ENCODE assay signal across 8 mouse cellular contexts in genomic region chr14:47751422-47752205, GRCm38 (mm10).
DNase-seq lines count a peak whose midpoint lies in the region; ATAC-seq lines count a peak whose summit lies in the region.

No protein-coding gene starts in this region.

- H3K36me3 ChIP-seq in hindbrain, embryonic 10.5 days = peaks cover 5% of the 10 kb centered on the region
- no peaks in the 10 kb centered on the region for H3K36me3 ChIP-seq in hindbrain, embryonic 12.5 days
- H3K36me3 ChIP-seq in embryonic facial prominence, embryonic 11.5 days (replicated peaks; ENCODE audit: control insufficient read depth, insufficient read depth, low read depth, low read length) = no peaks in the 10 kb centered on the region
- no peaks in the 10 kb centered on the region for H3K36me3 ChIP-seq in midbrain, embryonic 15.5 days (replicated peaks)

- no peaks in the 10 kb centered on the region for H3K27me3 ChIP-seq in hindbrain, embryonic 10.5 days (ENCODE audit: insufficient read depth, poor library complexity, severe bottlenecking)
- no peaks in the 10 kb centered on the region for H3K27me3 ChIP-seq in hindbrain, embryonic 12.5 days
- H3K27me3 ChIP-seq in embryonic facial prominence, embryonic 11.5 days (ENCODE audit: control insufficient read depth, insufficient read depth, low read length) = no peaks in the 10 kb centered on the region
- H3K27me3 ChIP-seq in midbrain, embryonic 15.5 days (replicated peaks) = no peaks in the 10 kb centered on the region

- H3K4me2 ChIP-seq in hindbrain, embryonic 12.5 days (replicated peaks) = no peak overlapping the region
- H3K4me2 ChIP-seq in embryonic facial prominence, embryonic 11.5 days (ENCODE audit: low read depth, low read length) = no peak overlapping the region
- H3K4me2 ChIP-seq in midbrain, embryonic 15.5 days = no peak overlapping the region

- no peak overlapping the region for H3K4me3 ChIP-seq in hindbrain, embryonic 10.5 days
- no peak overlapping the region for H3K4me3 ChIP-seq in hindbrain, embryonic 12.5 days
- no peak overlapping the region for H3K4me3 ChIP-seq in embryonic facial prominence, embryonic 11.5 days (ENCODE audit: low read depth, low read length)
- no peak overlapping the region for H3K4me3 ChIP-seq in midbrain, embryonic 15.5 days

- peak overlapping the region; percentile 57; the same call in 1 of the 2 replicates for H3K27ac ChIP-seq in hindbrain, embryonic 10.5 days
- H3K27ac ChIP-seq in hindbrain, embryonic 12.5 days = no peak overlapping the region
- H3K27ac ChIP-seq in embryonic facial prominence, embryonic 11.5 days (replicated peaks; ENCODE audit: low read depth, low read length) = no peak overlapping the region
- no peak overlapping the region for H3K27ac ChIP-seq in midbrain, embryonic 15.5 days

- no peaks in the 10 kb centered on the region; the same call in 1 of the 2 replicates for H3K4me1 ChIP-seq in hindbrain, embryonic 10.5 days (replicated peaks)
- no peaks in the 10 kb centered on the region for H3K4me1 ChIP-seq in hindbrain, embryonic 12.5 days
- no peaks in the 10 kb centered on the region for H3K4me1 ChIP-seq in embryonic facial prominence, embryonic 11.5 days (ENCODE audit: control insufficient read depth, insufficient read depth, low read length)
- H3K4me1 ChIP-seq in midbrain, embryonic 15.5 days = 0 out of 2 replicates have a peak, but pooled peaks cover 5% of the 10 kb centered on the region

- ATAC-seq in hindbrain, embryonic 12.5 days (ENCODE audit: low FRiP score) = no peak
- ATAC-seq in embryonic facial prominence, embryonic 11.5 days (replicated peaks; ENCODE audit: insufficient number of reproducible peaks, low FRiP score, low TSS enrichment, low read depth) = no peak
- ATAC-seq in hematopoietic stem cell, adult 5-6 weeks (replicated peaks in 1 of 2; ENCODE audit: insufficient read depth in 1 of 2, low FRiP score in 2 of 2, low TSS enrichment in 1 of 2, low read depth in 1 of 2, poor library complexity in 2 of 2, severe bottlenecking in 2 of 2) = peak; percentile 27 to 59; a peak in 1 of 4 replicates
- ATAC-seq in midbrain, embryonic 15.5 days (replicated peaks) = peak; percentile 63

- no peaks in the 10 kb centered on the region for H3K9me3 ChIP-seq in hindbrain, embryonic 10.5 days
- H3K9me3 ChIP-seq in hindbrain, embryonic 12.5 days (replicated peaks) = no peaks in the 10 kb centered on the region
- H3K9me3 ChIP-seq in embryonic facial prominence, embryonic 11.5 days (replicated peaks; ENCODE audit: control insufficient read depth, low read length) = no peaks in the 10 kb centered on the region
- no peaks in the 10 kb centered on the region for H3K9me3 ChIP-seq in midbrain, embryonic 15.5 days

- peak; percentile 41 for DNase-seq in hindbrain, embryonic 10.5 days (ENCODE audit: low spot score)
- DNase-seq in adrenal gland, postnatal 36 days = peak; percentile 33 to 60
- DNase-seq in embryonic facial prominence, embryonic 11.5 days (ENCODE audit: low spot score) = peak; percentile 80
- DNase-seq in left cerebral cortex, adult 18-20 months (ENCODE audit: low spot score in 2 of 2) = peak; percentile 58 to 72
- DNase-seq in thymus, postnatal 14 days = peak; percentile 55

- WGBS in hindbrain, embryonic 10.5 days = 54% methylated on average over 8 of the region's 8 CpGs
- WGBS in hindbrain, embryonic 12.5 days = 47% methylated on average over 8 of the region's 8 CpGs
- WGBS in embryonic facial prominence, embryonic 11.5 days = 56% methylated on average over 8 of the region's 8 CpGs
- 50% methylated on average over 8 of the region's 8 CpGs for WGBS in midbrain, embryonic 15.5 days

- H3K9ac ChIP-seq in hindbrain, embryonic 12.5 days = no peak overlapping the region
- H3K9ac ChIP-seq in embryonic facial prominence, embryonic 11.5 days (replicated peaks; ENCODE audit: low read length) = no peak overlapping the region
- no peak overlapping the region for H3K9ac ChIP-seq in midbrain, embryonic 15.5 days

Comparison
In these comparisons a context has a peak if more than half of its experiments do, and no peak if none do; other contexts are left out.
1. ATAC-seq: peak in hematopoietic stem cell, adult 5-6 weeks (2 of 2) and midbrain, embryonic 15.5 days (single experiment); none in hindbrain, embryonic 12.5 days (single experiment) and embryonic facial prominence, embryonic 11.5 days (single experiment).
2. Peak in every context shown above with its lines, with median percentiles within 50 percentile points of each other: DNase-seq.